Mouse (Mus musculus): ENCODE measurements around the gene Tor3a.

DNA sequence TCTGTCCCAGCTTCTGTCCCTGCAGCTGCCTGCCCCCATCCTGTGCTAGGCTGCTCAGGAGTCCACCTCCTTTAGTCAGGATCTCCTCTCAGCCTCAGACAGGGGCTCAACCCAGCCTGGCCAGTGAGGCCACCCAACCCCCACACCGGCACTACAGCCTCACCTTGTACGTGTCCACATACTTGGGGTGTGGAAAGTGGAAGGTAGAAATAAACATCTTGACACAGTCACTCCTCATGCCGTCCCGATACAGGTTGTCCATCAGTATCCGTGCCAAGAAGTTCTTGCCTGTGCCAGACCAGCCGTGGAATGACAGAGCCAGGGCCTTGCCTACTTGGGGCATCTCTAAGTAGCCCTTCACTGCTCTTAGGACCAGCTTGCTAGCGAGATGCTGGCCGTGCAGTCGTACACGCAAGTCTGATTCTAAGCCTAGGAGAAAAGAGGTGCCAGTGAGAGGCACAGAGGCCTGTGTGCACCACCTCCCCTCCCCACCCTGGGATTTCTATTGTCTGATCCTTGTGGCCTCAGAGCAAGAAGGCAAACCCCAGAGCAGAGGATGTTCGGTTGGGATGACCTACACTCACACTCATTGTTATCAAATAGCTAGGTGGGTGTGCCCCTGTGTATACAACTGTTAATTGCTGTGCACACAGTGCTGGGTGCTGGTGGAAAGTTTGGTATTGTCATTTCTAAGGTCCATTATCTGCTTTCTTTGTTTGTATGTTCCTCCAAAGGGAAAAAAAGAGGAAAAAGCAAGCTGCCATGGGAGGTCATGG, 4.8 kb downstream of the Tor3a start:
- TF ChIP-seq CTCF (IDR thresholded peaks at IDR 0.05; ENCODE audit: extremely low read depth, insufficient read length, insufficient replicate concordance, low read depth, low read length) (no peak), POLR2A (IDR thresholded peaks at IDR 0.05; ENCODE audit: low read depth, low read length) (no peak)

Measured in small intestine, adult 2 months (tissue).